Mouse (Mus musculus): ENCODE measurements around the gene Anxa3. TPM values are rescaled to one million over a fixed set of nuclear protein-coding genes. Genes with fewer than 3 reads are reported as not detected.

Gene Anxa3
- polyA plus RNA-seq, 1 experiment from 2014 or later = 30.5 TPM

GRCm38 (mm10) chr5:96799165-96799564 is 6.0 kb downstream of the Anxa3 start:
- Histone ChIP-seq H3K4me1 (no peaks in the 10 kb centered on the region), H3K36me3 (replicated peaks) (no peaks in the 10 kb centered on the region), H3K4me3 (no peak overlapping the region), H3K27ac (no peak overlapping the region), H3K4me2 (no peak overlapping the region), H3K9ac (no peak overlapping the region), H3K9me3 (no peaks in the 10 kb centered on the region), H3K27me3 (replicated peaks) (no peaks in the 10 kb centered on the region)
- 90% methylated on average over 9 of the region's 9 CpGs for whole genome bisulfite sequencing
- no peak for ATAC-seq (replicated peaks)

- H3K27ac ChIP-seq = no peak overlapping the region
- 91% methylated on average over 9 of the region's 9 CpGs for WGBS
- no peaks in the 10 kb centered on the region for H3K27me3 ChIP-seq (replicated peaks)
- ATAC-seq (replicated peaks) = no peak
- H3K4me3 ChIP-seq = no peak overlapping the region
- no peak overlapping the region for H3K9ac ChIP-seq
- H3K9me3 ChIP-seq = no peaks in the 10 kb centered on the region
- no peaks in the 10 kb centered on the region for H3K4me1 ChIP-seq
- no peaks in the 10 kb centered on the region for H3K36me3 ChIP-seq (replicated peaks)
- H3K4me2 ChIP-seq = no peak overlapping the region
Observed at GRCm38 (mm10) chr5:96799969-96800368, 6.8 kb downstream of the Anxa3 start.

- H3K27me3 ChIP-seq (replicated peaks) = no peaks in the 10 kb centered on the region
- H3K36me3 ChIP-seq (replicated peaks) = no peaks in the 10 kb centered on the region
- H3K9me3 ChIP-seq = no peaks in the 10 kb centered on the region
- H3K9ac ChIP-seq = no peak overlapping the region
- no peak for ATAC-seq (replicated peaks)
- H3K4me1 ChIP-seq = no peaks in the 10 kb centered on the region
- H3K27ac ChIP-seq = no peak overlapping the region
- H3K4me2 ChIP-seq = no peak overlapping the region
- WGBS = 33% methylated on average over 7 of the region's 7 CpGs
- H3K4me3 ChIP-seq = no peak overlapping the region
Observed at GRCm38 (mm10) chr5:96802185-96802584, 9.0 kb downstream of the Anxa3 start.

- Histone ChIP-seq H3K27me3 (replicated peaks) (no peaks in the 10 kb centered on the region), H3K27ac (no peak overlapping the region), H3K4me3 (no peak overlapping the region), H3K36me3 (replicated peaks) (no peaks in the 10 kb centered on the region), H3K4me2 (no peak overlapping the region), H3K9me3 (no peaks in the 10 kb centered on the region), H3K9ac (no peak overlapping the region), H3K4me1 (no peaks in the 10 kb centered on the region)
- no peak for ATAC-seq (replicated peaks)
- 57% methylated on average over 3 of the region's 3 CpGs for WGBS
Observed at GRCm38 (mm10) chr5:96803091-96803490, 10.0 kb downstream of the Anxa3 start.

- Histone ChIP-seq H3K27me3 (replicated peaks) (no peaks in the 10 kb centered on the region), H3K9me3 (no peaks in the 10 kb centered on the region), H3K36me3 (replicated peaks) (no peaks in the 10 kb centered on the region), H3K9ac (no peak overlapping the region), H3K4me3 (no peak overlapping the region), H3K4me1 (no peaks in the 10 kb centered on the region), H3K4me2 (no peak overlapping the region), H3K27ac (no peak overlapping the region)
- 91% methylated on average over 4 of the region's 4 CpGs for WGBS
- no peak for ATAC-seq (replicated peaks)
Observed at GRCm38 (mm10) chr5:96804304-96804703, 11.2 kb downstream of the Anxa3 start.

- Histone ChIP-seq H3K9ac (no peak overlapping the region), H3K4me1 (no peaks in the 10 kb centered on the region), H3K9me3 (no peaks in the 10 kb centered on the region), H3K27me3 (replicated peaks) (no peaks in the 10 kb centered on the region), H3K36me3 (replicated peaks) (no peaks in the 10 kb centered on the region), H3K27ac (no peak overlapping the region), H3K4me3 (no peak overlapping the region), H3K4me2 (no peak overlapping the region)
- 80% methylated on average over 3 of the region's 3 CpGs for WGBS
- ATAC-seq (replicated peaks) = no peak
Observed at GRCm38 (mm10) chr5:96804813-96805212, 11.7 kb downstream of the Anxa3 start.

- no peaks in the 10 kb centered on the region for H3K36me3 ChIP-seq (replicated peaks)
- no peaks in the 10 kb centered on the region for H3K27me3 ChIP-seq (replicated peaks)
- H3K4me1 ChIP-seq = no peaks in the 10 kb centered on the region; the same call in 1 of the 2 replicates
- H3K27ac ChIP-seq = no peak overlapping the region
- no peak for ATAC-seq (replicated peaks)
- 62% methylated on average over 4 of the region's 4 CpGs for WGBS
- H3K4me2 ChIP-seq = no peak overlapping the region
- H3K4me3 ChIP-seq = no peak overlapping the region
- no peaks in the 10 kb centered on the region for H3K9me3 ChIP-seq
- no peak overlapping the region for H3K9ac ChIP-seq
Observed at GRCm38 (mm10) chr5:96810620-96811019, 17.5 kb downstream of the Anxa3 start.

GRCm38 (mm10) chr5:96824769-96825327 is 31.7 kb downstream of the Anxa3 start:
- Histone ChIP-seq H3K4me3 (no peak overlapping the region), H3K4me2 (no peak overlapping the region), H3K4me1 (no peaks in the 10 kb centered on the region), H3K9ac (no peak overlapping the region), H3K27me3 (replicated peaks) (no peaks in the 10 kb centered on the region), H3K27ac (no peak overlapping the region), H3K9me3 (no peaks in the 10 kb centered on the region), H3K36me3 (replicated peaks) (no peaks in the 10 kb centered on the region)
- WGBS = 90% methylated on average over 13 of the region's 13 CpGs
- no peak for ATAC-seq (replicated peaks)

- Histone ChIP-seq H3K9me3 (no peaks in the 10 kb centered on the region), H3K27ac (no peak overlapping the region), H3K27me3 (replicated peaks) (no peaks in the 10 kb centered on the region), H3K4me1 (no peaks in the 10 kb centered on the region), H3K4me2 (no peak overlapping the region), H3K36me3 (replicated peaks) (no peaks in the 10 kb centered on the region), H3K9ac (no peak overlapping the region), H3K4me3 (no peak overlapping the region)
- WGBS = 82% methylated on average over 1 of the region's 1 CpGs
- ATAC-seq (replicated peaks) = no peak
Observed at GRCm38 (mm10) chr5:96827176-96827575, 34.0 kb downstream of the Anxa3 start.

- no peak overlapping the region for H3K4me3 ChIP-seq
- no peak overlapping the region for H3K4me2 ChIP-seq
- H3K4me1 ChIP-seq = no peaks in the 10 kb centered on the region
- no peak overlapping the region for H3K27ac ChIP-seq
- ATAC-seq (replicated peaks) = no peak
- no peaks in the 10 kb centered on the region for H3K36me3 ChIP-seq (replicated peaks)
- WGBS = 63% methylated on average over 5 of the region's 5 CpGs
- no peaks in the 10 kb centered on the region for H3K9me3 ChIP-seq
- H3K27me3 ChIP-seq (replicated peaks) = no peaks in the 10 kb centered on the region
- H3K9ac ChIP-seq = no peak overlapping the region
Observed at GRCm38 (mm10) chr5:96834338-96834737, 41.2 kb downstream of the Anxa3 start.

GRCm38 (mm10) chr5:96847986-96848385 is 54.8 kb downstream of the Anxa3 start:
- Histone ChIP-seq H3K4me1 (no peaks in the 10 kb centered on the region), H3K9me3 (no peaks in the 10 kb centered on the region), H3K9ac (no peak overlapping the region), H3K27ac (no peak overlapping the region), H3K4me2 (no peak overlapping the region), H3K27me3 (replicated peaks) (no peaks in the 10 kb centered on the region), H3K36me3 (replicated peaks) (no peaks in the 10 kb centered on the region), H3K4me3 (no peak overlapping the region)
- no peak for ATAC-seq (replicated peaks)

GRCm38 (mm10) chr5:96848386-96848785 is 55.2 kb downstream of the Anxa3 start:
- H3K4me2 ChIP-seq = no peak overlapping the region
- no peaks in the 10 kb centered on the region for H3K36me3 ChIP-seq (replicated peaks)
- WGBS = 82% methylated on average over 3 of the region's 3 CpGs
- no peak overlapping the region for H3K27ac ChIP-seq
- no peak for ATAC-seq (replicated peaks)
- no peaks in the 10 kb centered on the region for H3K9me3 ChIP-seq
- no peaks in the 10 kb centered on the region for H3K4me1 ChIP-seq
- no peaks in the 10 kb centered on the region for H3K27me3 ChIP-seq (replicated peaks)
- H3K4me3 ChIP-seq = no peak overlapping the region
- H3K9ac ChIP-seq = no peak overlapping the region

- H3K9ac ChIP-seq = no peak overlapping the region
- H3K4me3 ChIP-seq = no peak overlapping the region
- H3K4me2 ChIP-seq = no peak overlapping the region
- no peak for ATAC-seq (replicated peaks)
- WGBS = 65% methylated on average over 3 of the region's 3 CpGs
- H3K9me3 ChIP-seq = no peaks in the 10 kb centered on the region
- no peaks in the 10 kb centered on the region for H3K4me1 ChIP-seq
- no peaks in the 10 kb centered on the region for H3K36me3 ChIP-seq (replicated peaks)
- H3K27ac ChIP-seq = no peak overlapping the region
- no peaks in the 10 kb centered on the region for H3K27me3 ChIP-seq (replicated peaks)
Observed at GRCm38 (mm10) chr5:96849232-96849631, 56.1 kb downstream of the Anxa3 start.

Measured in midbrain, embryonic 15.5 days (tissue).